1 mouse cellular context compared by ENCODE assay signal in genomic region chr15:83045565-83045964, GRCm38 (mm10). TPM values are rescaled to one million over a fixed set of nuclear protein-coding genes. Genes with fewer than 3 reads are reported as not detected.
"Had no signal": no experiment of that assay in that cellular context is flagged by ENCODE, and none has a peak within 500 bp of the region (broad histone marks: within the 10 kb centered on the region; RNA-seq: fewer than 3 reads in every experiment).

No protein-coding gene starts in this region.

RNA-seq across cellular contexts. Expression of gene Nfam1, which starts 12.5 kb away (rescaled TPM):
- polyA plus RNA-seq: myocyte had no signal
